9 mouse cellular contexts compared by ENCODE assay signal in the genomic region with DNA sequence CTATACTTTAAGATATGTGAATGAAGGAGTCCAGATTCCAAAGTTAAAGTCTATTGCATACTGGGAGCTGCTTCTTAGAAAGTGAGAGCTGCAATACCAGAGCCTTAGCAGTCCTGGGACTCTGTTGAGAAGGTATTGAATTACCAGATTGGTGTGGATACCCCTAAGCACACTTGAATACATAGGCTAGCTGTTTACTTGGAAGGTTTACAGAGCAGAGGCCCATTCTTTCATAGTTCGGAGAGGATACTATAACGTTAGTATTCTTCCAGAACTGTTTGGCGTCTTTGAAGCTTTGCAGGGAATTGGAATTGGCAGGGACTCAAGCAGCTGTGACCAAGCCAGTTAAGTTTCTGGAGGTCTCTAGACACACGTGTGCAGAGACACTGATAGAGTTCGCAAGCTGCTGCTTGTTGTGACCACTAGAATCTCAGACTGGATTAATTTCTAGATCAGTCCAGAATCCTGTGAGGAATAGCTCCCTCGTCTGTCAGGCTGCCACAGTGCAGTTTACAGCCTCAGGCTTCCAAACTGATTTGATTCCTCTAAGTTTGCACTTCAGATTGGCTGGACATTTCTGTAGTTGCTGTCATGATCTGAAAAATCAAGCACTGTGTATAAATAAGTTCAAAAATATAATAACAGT. TPM values are rescaled to one million over a fixed set of nuclear protein-coding genes. Genes with fewer than 3 reads are reported as not detected.
DNase-seq lines count a peak whose midpoint lies in the region; ATAC-seq lines count a peak whose summit lies in the region.
"Had no signal": no experiment of that assay in that cellular context is flagged by ENCODE, and none has a peak within 500 bp of the region (broad histone marks: within the 10 kb centered on the region; RNA-seq: fewer than 3 reads in every experiment).

No protein-coding gene starts in this region.

- H3K4me1 ChIP-seq in intestine, embryonic 14.5 days (replicated peaks; ENCODE audit: control insufficient read depth, insufficient read depth, low read length), result no peaks in the 10 kb centered on the region
- H3K4me1 ChIP-seq in intestine, embryonic 16.5 days (ENCODE audit: control insufficient read depth, insufficient read depth, low read length), result no peaks in the 10 kb centered on the region

- no peak overlapping the region for H3K4me2 ChIP-seq in intestine, embryonic 14.5 days (ENCODE audit: low read length)
- H3K4me2 ChIP-seq in intestine, embryonic 16.5 days (ENCODE audit: low read depth, low read length), result no peak overlapping the region

- no peaks in the 10 kb centered on the region for H3K36me3 ChIP-seq in intestine, embryonic 14.5 days (ENCODE audit: control insufficient read depth, insufficient read depth, low read length)
- no peaks in the 10 kb centered on the region for H3K36me3 ChIP-seq in intestine, embryonic 16.5 days (ENCODE audit: control insufficient read depth, insufficient read depth, low read length)

- no peaks in the 10 kb centered on the region for H3K9me3 ChIP-seq in intestine, embryonic 14.5 days (ENCODE audit: control insufficient read depth, low read length)
- H3K9me3 ChIP-seq in intestine, embryonic 16.5 days (ENCODE audit: control insufficient read depth, low read length), result no peaks in the 10 kb centered on the region

- no peak overlapping the region for H3K27ac ChIP-seq in intestine, embryonic 14.5 days (ENCODE audit: low read depth)
- H3K27ac ChIP-seq in intestine, embryonic 16.5 days (ENCODE audit: low read length), result no peak overlapping the region

- no peak for DNase-seq in intestine, embryonic 14.5 days (ENCODE audit: low spot score)
- peak; percentile 15 for DNase-seq in R1 (ENCODE audit: low read depth, low spot score)
- peak; percentile 7 for DNase-seq in embryo, embryonic 9.5 days (ENCODE audit: extremely low spot score)
- peak; percentile 28 for DNase-seq in kidney, postnatal 14 days
- peak; percentile 16 for DNase-seq in mesoderm, embryonic 11.5 days (ENCODE audit: low read depth, low spot score)
- peak; percentile 69 for DNase-seq in testis, postnatal 10 days (ENCODE audit: low spot score)
- no peak for DNase-seq in T-cell, adult 2 months (ENCODE audit: low spot score)

- H3K27me3 ChIP-seq in intestine, embryonic 14.5 days (replicated peaks; ENCODE audit: control insufficient read depth, insufficient read depth, low read length), result no peaks in the 10 kb centered on the region
- no peaks in the 10 kb centered on the region for H3K27me3 ChIP-seq in intestine, embryonic 16.5 days (replicated peaks; ENCODE audit: control insufficient read depth, insufficient read depth, low read length)

- H3K9ac ChIP-seq in intestine, embryonic 14.5 days (ENCODE audit: low read length), result no peak overlapping the region
- H3K9ac ChIP-seq in intestine, embryonic 16.5 days (ENCODE audit: low read depth, low read length), result no peak overlapping the region

- H3K4me3 ChIP-seq in intestine, embryonic 14.5 days (ENCODE audit: low read depth, low read length), result no peak overlapping the region
- H3K4me3 ChIP-seq in intestine, embryonic 16.5 days (ENCODE audit: low read length), result no peak overlapping the region

- ATAC-seq in intestine, embryonic 14.5 days (replicated peaks; ENCODE audit: low FRiP score, low TSS enrichment, low read depth), result peak; percentile 66; the same call in 1 of the 2 replicates
- ATAC-seq in intestine, embryonic 16.5 days, result no peak

- WGBS in intestine, embryonic 14.5 days, result 29% methylated on average over 6 of the region's 6 CpGs
- WGBS in intestine, embryonic 16.5 days, result 28% methylated on average over 6 of the region's 6 CpGs

RNA-seq across cellular contexts. Expression of a gene that starts 18.8 kb away (rescaled TPM):
- 0.48 and 0.53 TPM in 2 replicates for polyA plus RNA-seq in intestine, embryonic 14.5 days (2014; fragmentation: Nextera tagmentation; extraction: Ambion mirVana)
- 0.40 and 0.45 TPM in 2 replicates for polyA plus RNA-seq in intestine, embryonic 16.5 days (2015; fragmentation: Nextera tagmentation; extraction: Ambion mirVana)
- polyA plus RNA-seq: large intestine, adult 2 months had no signal

Comparison
In these comparisons a context has a peak if more than half of its experiments do, and no peak if none do; other contexts are left out.
1. DNase-seq: peak in R1 (single experiment), embryo, embryonic 9.5 days (single experiment), kidney, postnatal 14 days (single experiment), mesoderm, embryonic 11.5 days (single experiment) and testis, postnatal 10 days (single experiment); none in intestine, embryonic 14.5 days (single experiment) and T-cell, adult 2 months (single experiment).